8 mouse cellular contexts compared by ENCODE assay signal in the genomic region with DNA sequence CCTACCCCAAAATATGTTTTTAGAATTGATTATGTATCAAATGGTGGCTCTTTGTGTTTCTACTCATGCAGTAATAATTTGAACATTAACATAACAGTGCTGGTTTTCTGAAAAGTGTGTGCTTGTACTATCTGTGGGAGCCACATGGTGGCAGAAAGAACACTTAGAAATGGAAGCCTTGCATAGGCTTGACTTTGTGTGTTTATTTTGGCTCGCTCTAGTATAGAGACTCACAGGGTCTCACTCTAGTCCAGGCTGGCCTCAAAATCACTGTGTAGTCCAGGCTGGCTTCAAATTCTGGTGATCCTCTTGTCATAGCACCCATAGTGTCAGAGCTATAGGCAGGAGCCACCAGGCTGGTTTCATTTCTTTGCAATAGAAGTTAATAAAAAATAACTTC. TPM values are rescaled to one million over a fixed set of nuclear protein-coding genes. Genes with fewer than 3 reads are reported as not detected.
DNase-seq lines count a peak whose midpoint lies in the region; ATAC-seq and TF ChIP-seq lines count a peak whose summit lies in the region.

No protein-coding gene starts in this region.

- H3K27me3 ChIP-seq in embryonic facial prominence, embryonic 14.5 days (replicated peaks; ENCODE audit: control insufficient read depth, insufficient read depth, low read length): no peaks in the 10 kb centered on the region
- H3K27me3 ChIP-seq in embryonic facial prominence, embryonic 10.5 days (replicated peaks; ENCODE audit: low read depth, poor library complexity, severe bottlenecking): no peaks in the 10 kb centered on the region
- no peaks in the 10 kb centered on the region for H3K27me3 ChIP-seq in liver, embryonic 11.5 days (replicated peaks; ENCODE audit: control insufficient read depth, insufficient read depth, low read length)
- H3K27me3 ChIP-seq in midbrain, postnatal 0 days (ENCODE audit: insufficient read depth, low read length): no peaks in the 10 kb centered on the region

- peak; percentile 47 for DNase-seq in embryonic facial prominence, embryonic 14.5 days (ENCODE audit: low spot score)
- DNase-seq in embryonic facial prominence, embryonic 10.5 days (ENCODE audit: low spot score): no peak
- DNase-seq in liver, embryonic 11.5 days (ENCODE audit: low spot score): no peak
- DNase-seq in liver: no peak
- peak; percentile 48 for DNase-seq in midbrain, postnatal 0 days (ENCODE audit: low spot score)
- no peak for DNase-seq in urinary bladder, postnatal 36 days (ENCODE audit: low spot score in 2 of 2)

- H3K4me3 ChIP-seq in embryonic facial prominence, embryonic 14.5 days (ENCODE audit: low read depth, low read length): no peak overlapping the region
- H3K4me3 ChIP-seq in embryonic facial prominence, embryonic 10.5 days: no peak overlapping the region
- no peak overlapping the region for H3K4me3 ChIP-seq in liver, embryonic 11.5 days (ENCODE audit: low read depth, low read length)
- H3K4me3 ChIP-seq in midbrain, postnatal 0 days (ENCODE audit: low read depth, low read length): no peak overlapping the region

- no peaks in the 10 kb centered on the region for H3K9me3 ChIP-seq in embryonic facial prominence, embryonic 14.5 days (ENCODE audit: control insufficient read depth, low read length)
- no peaks in the 10 kb centered on the region for H3K9me3 ChIP-seq in embryonic facial prominence, embryonic 10.5 days
- no peaks in the 10 kb centered on the region for H3K9me3 ChIP-seq in liver, embryonic 11.5 days (ENCODE audit: control insufficient read depth, low read length)
- H3K9me3 ChIP-seq in midbrain, postnatal 0 days (ENCODE audit: low read length): no peaks in the 10 kb centered on the region

- H3K4me1 ChIP-seq in embryonic facial prominence, embryonic 14.5 days (ENCODE audit: control insufficient read depth, insufficient read depth, low read length): no peaks in the 10 kb centered on the region
- H3K4me1 ChIP-seq in embryonic facial prominence, embryonic 10.5 days: no peaks in the 10 kb centered on the region
- H3K4me1 ChIP-seq in liver, embryonic 11.5 days (replicated peaks; ENCODE audit: control insufficient read depth, insufficient read depth, low read length): peaks cover 31% of the 10 kb centered on the region
- H3K4me1 ChIP-seq in midbrain, postnatal 0 days (ENCODE audit: insufficient read depth, low read length): no peaks in the 10 kb centered on the region

- peak; percentile 37; the same call in 1 of the 2 replicates for ATAC-seq in embryonic facial prominence, embryonic 14.5 days (ENCODE audit: low read depth)
- peak; percentile 56; the same call in 1 of the 2 replicates for ATAC-seq in liver, embryonic 11.5 days (replicated peaks; ENCODE audit: low FRiP score)
- peak; percentile 61 to 80 for ATAC-seq in hematopoietic stem cell, adult 5-6 weeks (replicated peaks in 1 of 2; ENCODE audit: insufficient read depth in 1 of 2, low FRiP score in 2 of 2, low TSS enrichment in 1 of 2, low read depth in 1 of 2, poor library complexity in 2 of 2, severe bottlenecking in 2 of 2)
- no peak for ATAC-seq in midbrain, postnatal 0 days (ENCODE audit: low FRiP score)
- no peak for ATAC-seq in monocyte, adult 5-6 weeks (replicated peaks; ENCODE audit: insufficient number of reproducible peaks, low FRiP score, low TSS enrichment, poor library complexity, severe bottlenecking)

- peaks cover 4% of the 10 kb centered on the region; the same call in 1 of the 2 replicates for H3K36me3 ChIP-seq in embryonic facial prominence, embryonic 14.5 days (ENCODE audit: control insufficient read depth, insufficient read depth, low read length)
- H3K36me3 ChIP-seq in embryonic facial prominence, embryonic 10.5 days (replicated peaks): no peaks in the 10 kb centered on the region
- no peaks in the 10 kb centered on the region; the same call in 1 of the 2 replicates for H3K36me3 ChIP-seq in liver, embryonic 11.5 days (ENCODE audit: control insufficient read depth, insufficient read depth, low read length)
- no peaks in the 10 kb centered on the region for H3K36me3 ChIP-seq in midbrain, postnatal 0 days (ENCODE audit: insufficient read depth, low read length)

- no peak overlapping the region for H3K4me2 ChIP-seq in embryonic facial prominence, embryonic 14.5 days (ENCODE audit: low read depth, low read length)
- H3K4me2 ChIP-seq in liver, embryonic 11.5 days: no peak overlapping the region
- H3K4me2 ChIP-seq in midbrain, postnatal 0 days (ENCODE audit: low read depth, low read length, poor library complexity, severe bottlenecking): no peak overlapping the region

- no peak overlapping the region for H3K9ac ChIP-seq in embryonic facial prominence, embryonic 14.5 days (ENCODE audit: low read depth, low read length)
- no peak overlapping the region for H3K9ac ChIP-seq in liver, embryonic 11.5 days (ENCODE audit: low read depth, low read length)
- no peak overlapping the region for H3K9ac ChIP-seq in midbrain, postnatal 0 days (replicated peaks; ENCODE audit: low read length, poor library complexity, severe bottlenecking)

- peak; percentile 67 for TF ChIP-seq CTCF in midbrain, postnatal 0 days (IDR thresholded peaks at IDR 0.05)

- H3K27ac ChIP-seq in embryonic facial prominence, embryonic 14.5 days (replicated peaks; ENCODE audit: low read depth, low read length): no peak overlapping the region
- no peak overlapping the region for H3K27ac ChIP-seq in embryonic facial prominence, embryonic 10.5 days (replicated peaks)
- no peak overlapping the region for H3K27ac ChIP-seq in liver, embryonic 11.5 days (ENCODE audit: low read depth, low read length)
- H3K27ac ChIP-seq in midbrain, postnatal 0 days (ENCODE audit: low read depth, low read length): no peak overlapping the region

- WGBS in embryonic facial prominence, embryonic 14.5 days: 81% methylated on average over 1 of the region's 1 CpGs
- WGBS in embryonic facial prominence, embryonic 10.5 days: 86% methylated on average over 1 of the region's 1 CpGs
- WGBS in liver, embryonic 11.5 days: 70% methylated on average over 1 of the region's 1 CpGs
- 72% methylated on average over 1 of the region's 1 CpGs for WGBS in midbrain, postnatal 0 days

RNA-seq across cellular contexts. Expression of a gene that starts 39.5 kb away (rescaled TPM):
- polyA plus RNA-seq in embryonic facial prominence, embryonic 14.5 days (2014; fragmentation: Nextera tagmentation; extraction: Ambion mirVana): 121 and 135 TPM in 2 replicates
- 107 and 108 TPM in 2 replicates for polyA plus RNA-seq in embryonic facial prominence, embryonic 10.5 days (2016; fragmentation: Nextera tagmentation; extraction: Ambion mirVana)
- 110 and 131 TPM in 2 replicates for polyA plus RNA-seq in liver, embryonic 11.5 days (2014; fragmentation: Nextera tagmentation; extraction: Ambion mirVana)
- 77.5 and 123 TPM in 2 replicates for total RNA-seq in hematopoietic stem cell, adult 5-6 weeks (2017)
- 32.3 and 39.4 TPM in 2 replicates for total RNA-seq in midbrain, postnatal 0 days (2014; rRNA removed)
- polyA plus RNA-seq in midbrain, postnatal 0 days (2015; fragmentation: Nextera tagmentation; extraction: Ambion mirVana): 41.3 and 44.0 TPM in 2 replicates
- total RNA-seq in monocyte, adult 5-6 weeks (2017): 106 to 148 TPM (median 112 TPM) in 3 replicates

Comparison
In these comparisons a context has a peak if more than half of its experiments do, and no peak if none do; other contexts are left out.
1. DNase-seq: peak in embryonic facial prominence, embryonic 14.5 days (single experiment) and midbrain, postnatal 0 days (single experiment); none in embryonic facial prominence, embryonic 10.5 days (single experiment), liver, embryonic 11.5 days (single experiment), liver (single experiment) and urinary bladder, postnatal 36 days (0 of 2).
2. ATAC-seq: peak in embryonic facial prominence, embryonic 14.5 days (single experiment), liver, embryonic 11.5 days (single experiment) and hematopoietic stem cell, adult 5-6 weeks (2 of 2); none in midbrain, postnatal 0 days (single experiment) and monocyte, adult 5-6 weeks (single experiment).